Mouse (Mus musculus) hindbrain, embryonic 11.5 days (tissue): ENCODE measurements at regions not wholly inside any gene's neighbourhood (a gene's known extent, or its start where the extent isn't known, plus 50 kb on each side); places are given as distances from the start of the nearest gene placed in this dataset.

Experiments
- ATAC-seq: fragments of 200-750 bp; cut with Nextera tagmentation; 2 replicates; pipeline ENCODE4 v1.8.0; 2017; ENCODE audit warnings: mild to moderate bottlenecking, moderate TSS enrichment, moderate library complexity; ENCODE audit not compliant: low FRiP score
- DNase-seq: peaks from one replicate; pipeline ENCODE4 v3.0.0-alpha.2; 2015; ENCODE audit warnings: low spot score
- H3K27ac ChIP-seq: fragments of 300-500 bp; sonication (generic); 2 replicates; pipeline ENCODE4 v1.5.1; 2014; ENCODE audit warnings: mild to moderate bottlenecking, low read depth, low read length
- H3K27me3 ChIP-seq: fragments of 300-500 bp; sonication (generic); 2 replicates; pipeline ENCODE4 v1.6.1; 2014; ENCODE audit warnings: mild to moderate bottlenecking, low read length, moderate library complexity, mixed read lengths; ENCODE audit not compliant: control insufficient read depth, insufficient read depth
- H3K36me3 ChIP-seq: fragments of 300-500 bp; sonication (generic); 2 replicates; pipeline ENCODE4 v1.6.1; 2014; ENCODE audit warnings: mild to moderate bottlenecking, low read length, moderate library complexity, mixed read lengths; ENCODE audit not compliant: control insufficient read depth, insufficient read depth
- H3K4me1 ChIP-seq: fragments of 300-500 bp; sonication (generic); replicated peaks from 2 replicates; pipeline ENCODE4 v1.6.1; 2014; ENCODE audit warnings: low read length, mixed read lengths; ENCODE audit not compliant: control insufficient read depth, insufficient read depth
- H3K4me2 ChIP-seq: fragments of 300-500 bp; sonication (generic); replicated peaks from 2 replicates; pipeline ENCODE4 v1.6.1; 2014; ENCODE audit warnings: mild to moderate bottlenecking, low read depth, low read length
- H3K4me3 ChIP-seq: fragments of 300-500 bp; sonication (generic); 2 replicates; pipeline ENCODE4 v1.5.1; 2014; ENCODE audit warnings: low read depth, low read length
- H3K9ac ChIP-seq: fragments of 300-500 bp; sonication (generic); 2 replicates; pipeline ENCODE4 v1.6.1; 2014; ENCODE audit warnings: low read depth, low read length
- H3K9me3 ChIP-seq: fragments of 300-500 bp; sonication (generic); 2 replicates; pipeline ENCODE4 v1.6.1; 2016; ENCODE audit warnings: low read length; ENCODE audit not compliant: control insufficient read depth
- WGBS: fragments of 180-500 bp; shearing (Covaris S2); extraction: QIAGEN DNeasy Blood & Tissue Kit; methylation state at CpG from one replicate; pipeline ENCODE4 v1.1.7; 2014; 5-methylcytosine and 5-hydroxymethylcytosine counted together

DNA sequence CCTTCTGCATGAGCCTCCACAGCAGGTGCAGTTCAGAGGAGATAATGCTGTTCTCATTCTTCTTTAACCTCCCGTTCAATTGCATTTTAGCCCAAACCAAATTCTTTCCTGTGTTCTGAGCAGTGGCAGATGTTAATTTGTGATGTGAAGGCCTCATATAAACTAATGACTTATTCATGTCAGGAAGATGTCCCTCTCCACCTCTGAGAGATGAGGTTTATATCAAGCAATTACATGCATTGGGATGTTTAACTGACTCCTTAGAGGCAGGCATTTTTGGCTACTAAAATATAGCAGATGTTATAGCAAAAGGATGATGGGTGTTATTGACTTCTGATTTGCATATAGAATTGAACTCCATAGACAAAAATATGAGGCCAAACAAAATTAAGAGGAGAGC is 262.1 kb downstream of the Kcna4 start:
- 71% methylated on average over 1 of the region's 1 CpGs for WGBS
- no peak overlapping the region for H3K4me2 ChIP-seq
- no peak overlapping the region for H3K4me3 ChIP-seq
- no peaks in the 10 kb centered on the region for H3K4me1 ChIP-seq
- H3K27ac ChIP-seq: no peak overlapping the region
- no peaks in the 10 kb centered on the region for H3K36me3 ChIP-seq
- H3K27me3 ChIP-seq: no peaks in the 10 kb centered on the region
- H3K9me3 ChIP-seq: no peaks in the 10 kb centered on the region
- DNase-seq (no peak), ATAC-seq (no peak)
- no peak overlapping the region for H3K9ac ChIP-seq

DNA sequence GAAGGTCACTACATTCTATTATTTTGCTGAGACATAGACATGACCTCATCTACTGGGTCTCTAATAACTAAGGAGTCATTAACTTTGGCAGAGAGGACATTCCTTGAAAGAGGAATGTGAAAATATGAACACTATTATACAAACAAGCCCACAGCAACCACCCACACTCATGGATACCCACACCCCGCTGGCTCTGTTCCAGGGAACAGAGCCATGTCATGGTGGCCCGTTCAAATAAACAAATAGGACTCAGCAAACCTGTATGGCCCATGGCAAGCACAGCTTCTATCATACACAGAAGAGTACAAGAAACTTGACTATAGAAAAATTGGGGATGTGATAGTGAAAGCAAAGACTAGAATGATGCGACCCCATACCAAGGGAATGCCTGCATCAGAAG is 265.8 kb downstream of the Kcna4 start:
- no peak for ATAC-seq
- no peak overlapping the region for H3K9ac ChIP-seq
- WGBS: 95% methylated on average over 3 of the region's 3 CpGs

GRCm38 (mm10) chr2:107569618-107570017 is 279.2 kb downstream of the Kcna4 start:
- ATAC-seq: no peak
- no peak overlapping the region for H3K27ac ChIP-seq
- no peaks in the 10 kb centered on the region for H3K9me3 ChIP-seq
- H3K4me3 ChIP-seq: no peak overlapping the region
- no peak overlapping the region for H3K9ac ChIP-seq
- no peaks in the 10 kb centered on the region for H3K36me3 ChIP-seq
- no peaks in the 10 kb centered on the region for H3K27me3 ChIP-seq
- H3K4me1 ChIP-seq: no peaks in the 10 kb centered on the region
- no peak for DNase-seq
- WGBS: 80% methylated on average over 2 of the region's 2 CpGs
- no peak overlapping the region for H3K4me2 ChIP-seq

More for the DNA sequence above, 265.8 kb downstream of the Kcna4 start:
- Histone ChIP-seq H3K36me3 (no peaks in the 10 kb centered on the region), H3K4me1 (no peaks in the 10 kb centered on the region), H3K27ac (no peak overlapping the region), H3K27me3 (no peaks in the 10 kb centered on the region), H3K9me3 (no peaks in the 10 kb centered on the region), H3K4me2 (no peak overlapping the region), H3K4me3 (no peak overlapping the region)
- DNase-seq: no peak

DNA sequence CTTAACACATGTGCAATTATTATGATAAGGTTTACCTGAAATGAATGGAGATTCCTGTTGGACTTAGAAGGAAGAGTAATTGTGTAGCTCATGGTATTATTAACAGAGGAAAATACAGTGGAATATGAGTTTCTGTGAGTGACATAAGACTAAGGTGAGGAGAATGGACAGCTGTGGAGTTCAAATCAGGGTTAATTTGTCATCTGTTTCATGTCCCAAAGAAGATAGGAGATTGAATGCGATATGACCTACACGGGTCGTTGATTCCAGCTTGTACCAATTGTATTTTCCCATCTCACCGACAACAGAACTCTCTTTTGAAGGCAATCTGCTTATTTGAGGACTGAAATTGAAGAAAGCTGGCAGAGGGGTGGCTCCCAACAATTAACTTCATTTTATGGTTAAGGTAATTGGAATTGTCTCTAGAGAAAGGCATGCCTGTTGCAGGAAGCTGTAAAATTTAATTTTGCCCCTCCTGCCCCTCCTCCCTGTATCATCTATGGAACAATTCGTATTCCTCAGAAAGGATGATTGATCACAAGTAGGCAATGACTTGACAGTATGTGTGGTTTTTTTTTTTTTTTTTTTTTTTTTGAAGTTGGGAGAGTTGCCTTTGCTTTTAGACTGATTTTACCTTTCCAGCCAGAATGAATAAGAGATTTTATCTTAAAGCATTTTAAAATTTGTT is 319.6 kb downstream of the Kcna4 start:
- ATAC-seq: peak; percentile 63
- H3K27me3 ChIP-seq: no peaks in the 10 kb centered on the region
- no peak overlapping the region for H3K4me2 ChIP-seq
- no peak overlapping the region for H3K4me3 ChIP-seq
- H3K9ac ChIP-seq: no peak overlapping the region
- H3K36me3 ChIP-seq: no peaks in the 10 kb centered on the region
- 41% methylated on average over 5 of the region's 5 CpGs for WGBS
- H3K4me1 ChIP-seq: no peaks in the 10 kb centered on the region
- peak; percentile 20 for DNase-seq
- H3K27ac ChIP-seq: no peak overlapping the region
- no peaks in the 10 kb centered on the region for H3K9me3 ChIP-seq

DNA sequence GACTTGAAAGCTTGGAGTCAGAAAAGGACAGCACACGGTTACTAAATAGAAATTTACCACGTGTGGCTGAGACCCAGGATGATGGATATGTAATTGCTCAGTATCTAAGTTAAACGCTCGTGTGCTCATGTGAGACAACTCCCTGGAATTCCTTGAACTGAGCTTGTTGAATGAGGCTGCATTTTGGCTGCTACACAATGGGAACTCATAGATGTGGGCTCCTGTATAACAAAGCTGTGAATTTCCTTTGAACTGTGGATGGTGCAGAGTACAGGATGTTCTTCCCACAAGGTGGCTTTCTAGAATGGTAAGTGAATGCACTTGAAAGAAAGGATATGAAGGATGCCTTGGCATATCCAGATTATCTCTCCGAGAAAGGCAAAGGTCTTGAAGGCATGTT is 321.4 kb downstream of the Kcna4 start:
- no peak overlapping the region for H3K9ac ChIP-seq
- no peaks in the 10 kb centered on the region for H3K4me1 ChIP-seq
- no peaks in the 10 kb centered on the region for H3K9me3 ChIP-seq
- DNase-seq (no peak), ATAC-seq (no peak; the same call in 1 of the 2 replicates)
- no peaks in the 10 kb centered on the region for H3K36me3 ChIP-seq
- H3K27me3 ChIP-seq: no peaks in the 10 kb centered on the region
- WGBS: 46% methylated on average over 5 of the region's 5 CpGs
- H3K27ac ChIP-seq: no peak overlapping the region
- H3K4me3 ChIP-seq: no peak overlapping the region
- H3K4me2 ChIP-seq: no peak overlapping the region

- H3K9me3 ChIP-seq: no peaks in the 10 kb centered on the region
- 12% methylated on average over 2 of the region's 2 CpGs for WGBS
- no peaks in the 10 kb centered on the region for H3K4me1 ChIP-seq
- H3K27ac ChIP-seq: no peak overlapping the region
- ATAC-seq: 0 out of 2 replicates have a peak, but pooled peaks have one; percentile 49
- H3K9ac ChIP-seq: no peak overlapping the region
- H3K4me2 ChIP-seq: no peak overlapping the region
- no peak for DNase-seq
- H3K27me3 ChIP-seq: no peaks in the 10 kb centered on the region
- H3K36me3 ChIP-seq: no peaks in the 10 kb centered on the region
- H3K4me3 ChIP-seq: no peak overlapping the region
These were observed 321.8 kb downstream of the Kcna4 start for GRCm38 (mm10) chr2:107612221-107612620.

- 70% methylated on average over 3 of the region's 3 CpGs for WGBS
- Histone ChIP-seq H3K4me3 (no peak overlapping the region), H3K27ac (no peak overlapping the region), H3K27me3 (no peaks in the 10 kb centered on the region), H3K9ac (no peak overlapping the region), H3K9me3 (no peaks in the 10 kb centered on the region), H3K4me2 (no peak overlapping the region), H3K4me1 (no peaks in the 10 kb centered on the region), H3K36me3 (no peaks in the 10 kb centered on the region)
- DNase-seq (no peak), ATAC-seq (no peak)
These were observed 324.3 kb downstream of the Kcna4 start for GRCm38 (mm10) chr2:107614715-107615114.

DNA sequence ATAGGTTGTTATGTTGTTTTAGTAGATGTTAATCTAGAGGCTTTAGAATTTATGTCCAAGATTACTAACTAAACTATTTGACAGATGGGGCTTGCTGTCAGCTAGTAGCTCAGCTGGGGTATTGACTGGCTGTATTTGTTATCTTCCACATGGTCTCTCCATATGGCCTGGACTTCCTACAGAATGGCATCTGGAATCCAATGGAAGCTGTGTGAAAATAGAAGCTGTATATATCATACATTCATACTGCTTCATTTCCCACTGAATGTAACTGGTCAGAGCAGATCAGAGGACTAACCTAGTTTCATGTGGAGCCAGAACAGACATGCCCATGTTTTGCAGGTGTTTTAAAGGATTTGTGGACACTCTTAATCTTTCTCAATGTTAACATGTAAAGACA is 337.0 kb downstream of the Kcna4 start:
- no peaks in the 10 kb centered on the region for H3K4me1 ChIP-seq
- ATAC-seq: no peak

DNA sequence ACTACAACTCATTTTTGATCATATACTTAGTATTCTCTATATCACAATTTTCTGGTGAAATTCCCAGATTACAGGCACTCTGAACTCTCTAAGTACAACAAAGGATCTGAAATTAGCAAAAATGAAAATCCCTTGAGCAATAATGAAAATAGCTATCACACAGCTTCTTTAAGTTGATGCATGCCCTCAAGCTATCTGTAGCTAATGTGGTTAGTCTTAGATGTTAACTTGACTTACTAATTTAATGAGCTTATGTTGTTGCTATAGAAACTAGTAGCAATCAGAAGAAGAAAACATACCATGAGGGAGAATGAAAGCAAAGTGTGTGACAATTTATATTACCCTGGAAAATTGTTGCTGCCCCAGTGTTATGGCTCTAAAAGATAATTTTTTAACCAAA is 368.7 kb downstream of the Kcna4 start:
- H3K9ac ChIP-seq: no peak overlapping the region
- no peak for ATAC-seq

More for the DNA sequence above, 337.0 kb downstream of the Kcna4 start:
- no peaks in the 10 kb centered on the region for H3K9me3 ChIP-seq
- H3K36me3 ChIP-seq: no peaks in the 10 kb centered on the region
- no peak overlapping the region for H3K27ac ChIP-seq
- H3K27me3 ChIP-seq: no peaks in the 10 kb centered on the region
- no peak for DNase-seq
- H3K4me3 ChIP-seq: no peak overlapping the region
- H3K4me2 ChIP-seq: no peak overlapping the region
- no peak overlapping the region for H3K9ac ChIP-seq

More for the DNA sequence above, 368.7 kb downstream of the Kcna4 start:
- Histone ChIP-seq H3K9me3 (no peaks in the 10 kb centered on the region), H3K4me1 (no peaks in the 10 kb centered on the region), H3K27ac (no peak overlapping the region), H3K4me3 (no peak overlapping the region), H3K36me3 (no peaks in the 10 kb centered on the region), H3K27me3 (no peaks in the 10 kb centered on the region), H3K4me2 (no peak overlapping the region)
- no peak for DNase-seq
